Mouse (Mus musculus) CH12.LX (cell line): ENCODE measurements around the gene Slc6a16. TPM values are rescaled to one million over a fixed set of nuclear protein-coding genes. Genes with fewer than 3 reads are reported as not detected.

Source experiments
- DNase-seq: peaks from one replicate; pipeline ENCODE4 v3.0.0-alpha.2; 2013; ENCODE audit errors: extremely low read depth
- H3K27ac ChIP-seq: 2 replicates; pipeline ENCODE4 v1.5.1; 2012; ENCODE audit warnings: low read depth, mild to moderate bottlenecking, control low read depth, moderate library complexity; ENCODE audit not compliant: insufficient read depth
- H3K27me3 ChIP-seq: replicated peaks from 2 replicates; pipeline ENCODE3; 2012; ENCODE audit warnings: inconsistent platforms
- H3K36me3 ChIP-seq, 2 experiments: replicated peaks in 1 of 2; 2 replicates each; pipeline versions ENCODE3 to v1.6.1; 2012; ENCODE audit warnings: inconsistent platforms in 1 of 2, low read length in 1 of 2, mild to moderate bottlenecking in 1 of 2, mixed read lengths in 1 of 2, moderate library complexity in 1 of 2; ENCODE audit not compliant: control insufficient read depth in 1 of 2, insufficient read depth in 1 of 2
- H3K4me1 ChIP-seq, 2 experiments: 2 replicates each; pipeline ENCODE4 v1.6.1; 2012; ENCODE audit warnings: inconsistent platforms in 1 of 2, moderate library complexity in 1 of 2; ENCODE audit not compliant: insufficient read depth in 2 of 2, control insufficient read depth in 1 of 2
- H3K4me2 ChIP-seq: 2 replicates; pipeline ENCODE4 v1.6.1; 2012; ENCODE audit warnings: low read depth, mild to moderate bottlenecking, control low read depth; ENCODE audit not compliant: poor library complexity, insufficient read depth, severe bottlenecking
- H3K4me3 ChIP-seq, 3 experiments: fragments of 150-350 bp in 1 of 3; sonication (generic) in 1 of 3; replicated peaks in 1 of 3; 2 replicates each; pipeline versions ENCODE3 to v1.5.1; 2011 to 2012; ENCODE audit warnings: low read depth in 2 of 3, low read length in 2 of 3, mild to moderate bottlenecking in 2 of 3, moderate library complexity in 2 of 3, control low read depth in 1 of 3, improper control_type of control experiment in 1 of 3, inconsistent platforms in 1 of 3, mixed read lengths in 1 of 3; ENCODE audit not compliant: poor library complexity in 1 of 3
- H3K79me2 ChIP-seq: replicated peaks from 2 replicates; pipeline ENCODE4 v1.6.1; 2012; ENCODE audit warnings: mild to moderate bottlenecking, moderate library complexity; ENCODE audit not compliant: control insufficient read depth, poor library complexity, insufficient read depth, severe bottlenecking; ENCODE audit errors: extremely low read depth
- H3K9ac ChIP-seq: 2 replicates; pipeline ENCODE4 v1.6.1; 2012; ENCODE audit warnings: low read depth, mild to moderate bottlenecking, control low read depth, moderate library complexity; ENCODE audit not compliant: insufficient read depth
- H3K9me3 ChIP-seq: replicated peaks from 2 replicates; pipeline ENCODE3; 2012; ENCODE audit warnings: low read length, inconsistent platforms, mixed read lengths
- BHLHE40 ChIP-seq: IDR thresholded peaks from 2 replicates; pipeline ENCODE4 v1.6.1; 2011; ENCODE audit warnings: mild to moderate bottlenecking, low read depth, low read length, improper control_type of control experiment
- E2F4 ChIP-seq: IDR thresholded peaks from 2 replicates; pipeline ENCODE4 v1.6.1; 2011; ENCODE audit warnings: low read depth, low read length, improper control_type of control experiment; ENCODE audit not compliant: insufficient replicate concordance
- EP300 ChIP-seq: IDR thresholded peaks from 2 replicates; pipeline ENCODE4 v1.6.1; 2011; ENCODE audit warnings: low read length, improper control_type of control experiment
- ETS1 ChIP-seq: conservative IDR thresholded peaks from 2 replicates; pipeline ENCODE4 v1.6.1; 2012; ENCODE audit warnings: low read depth, mild to moderate bottlenecking, inconsistent platforms, low read length, improper control_type of control experiment, moderate library complexity
- GABPA ChIP-seq: IDR thresholded peaks from 2 replicates; pipeline ENCODE4 v1.6.1; 2012; ENCODE audit warnings: low read depth, low read length, improper control_type of control experiment, inconsistent platforms; ENCODE audit not compliant: insufficient replicate concordance
- HCFC1 ChIP-seq: IDR thresholded peaks from 2 replicates; pipeline ENCODE4 v1.6.1; 2012; ENCODE audit warnings: low read depth, mild to moderate bottlenecking, inconsistent platforms, low read length, improper control_type of control experiment
- IRF4 ChIP-seq: IDR thresholded peaks from 2 replicates; pipeline ENCODE4 v1.6.1; 2014; ENCODE audit warnings: low read depth, mild to moderate bottlenecking, inconsistent platforms, low read length, improper control_type of control experiment
- JUND ChIP-seq: conservative IDR thresholded peaks from 2 replicates; pipeline ENCODE4 v1.6.1; 2011; ENCODE audit warnings: low read depth, low read length, improper control_type of control experiment
- MAFK ChIP-seq: IDR thresholded peaks from 2 replicates; pipeline ENCODE4 v1.6.1; 2011; ENCODE audit warnings: low read length, improper control_type of control experiment; ENCODE audit not compliant: insufficient replicate concordance
- MYC ChIP-seq: IDR thresholded peaks from 2 replicates; pipeline ENCODE4 v1.6.1; 2011; ENCODE audit warnings: low read depth, mild to moderate bottlenecking, improper control_type of control experiment, low read length
- POLR2A ChIP-seq: IDR thresholded peaks from 2 replicates; pipeline ENCODE4 v1.6.1; 2011; ENCODE audit warnings: low read depth, mild to moderate bottlenecking, improper control_type of control experiment, low read length
- POLR2AphosphoS2 ChIP-seq: IDR thresholded peaks from 2 replicates; pipeline ENCODE4 v1.6.1; 2011; ENCODE audit warnings: low read depth, low read length, improper control_type of control experiment
- RCOR1 ChIP-seq: conservative IDR thresholded peaks from 2 replicates; pipeline ENCODE4 v1.6.1; 2012; ENCODE audit warnings: low read depth, mild to moderate bottlenecking, inconsistent platforms, low read length, improper control_type of control experiment
- SIN3A ChIP-seq: IDR thresholded peaks from 2 replicates; pipeline ENCODE4 v1.6.1; 2012; ENCODE audit warnings: low read length, improper control_type of control experiment, inconsistent platforms
- ZC3H11A ChIP-seq: IDR thresholded peaks from 2 replicates; pipeline ENCODE4 v1.6.1; 2012; ENCODE audit warnings: low read depth, mild to moderate bottlenecking, inconsistent platforms, low read length, improper control_type of control experiment
- ZKSCAN1 ChIP-seq: IDR thresholded peaks from 2 replicates; pipeline ENCODE4 v1.6.1; 2012; ENCODE audit warnings: low read depth, inconsistent platforms, low read length, improper control_type of control experiment, borderline replicate concordance
- ZMIZ1 ChIP-seq: IDR thresholded peaks from 2 replicates; pipeline ENCODE4 v1.6.1; 2012; ENCODE audit warnings: low read depth, mild to moderate bottlenecking, inconsistent platforms, low read length, improper control_type of control experiment
- ZNF384 ChIP-seq: IDR thresholded peaks from 2 replicates; pipeline ENCODE4 v1.6.1; 2012; ENCODE audit warnings: low read depth, low read length, improper control_type of control experiment, inconsistent platforms
- dilution Hi-C: fragments of 300-500 bp; cut with MboI; formaldehyde crosslinking; loops from 2 replicates; pipeline ENCODE4 v1.14.3; 2020; ENCODE audit warnings: low sequenced_read_pairs; ENCODE audit not compliant: extremely low pct_unique_long_range_greater_than_20kb, extremely low pct_ligation_motif_present
- in situ Hi-C: fragments of 300-500 bp; cut with MboI; formaldehyde crosslinking; loops from 3 replicates; pipeline ENCODE4 v1.14.3; 2019; ENCODE audit warnings: low sequenced_read_pairs, low pct_ligation_motif_present, low pct_unique_long_range_greater_than_20kb, mixed read lengths
- polyA plus RNA-seq: library from polyadenylated mRNA; unstranded; fragments of >175 nt; gene quantifications from 2 replicates; pipeline ENCODE4 v1.2.1, GENCODE M21; 2012; ENCODE audit warnings: low read depth; ENCODE audit not compliant: insufficient read length
- total RNA-seq, 2 experiments: library from RNA; depleted of rRNA; stranded (reverse); fragments of 300-350 nt in 1 of 2; fragments of >200 nt in 1 of 2; gene quantifications; 2 replicates each; pipeline ENCODE4 v1.2.3; 2012 to 2014

The Slc6a16 gene
- total and polyA plus RNA-seq, 3 experiments: 0.08 to 0.37 (median 0.13) TPM

GRCm38 (mm10) chr7:45212356-45212755, 28.5 kb upstream of the Slc6a16 start:
- Histone ChIP-seq H3K4me1 (peaks cover 9 to 33% of the 10 kb centered on the region in 2 experiments; a peak in 3 of 4 replicates), H3K4me2 (peak overlapping the region; percentile 58; the same call in 1 of the 2 replicates), H3K9me3 (peaks cover 8% of the 10 kb centered on the region), H3K36me3 (no peaks in the 10 kb centered on the region), H3K79me2 (no peaks in the 10 kb centered on the region)
- in situ Hi-C loops: no loop called here
- no peak for DNase-seq
- TF ChIP-seq ZNF384 (peak; percentile 6; the same call in 1 of the 2 replicates), MYC (no peak)
- TF ChIP-seq, all 38 proteins: peak for 1
- dilution Hi-C loops: no loop called here
- peaks cover 24% of the 10 kb centered on the region for H3K27me3 ChIP-seq
- H3K9ac ChIP-seq: no peak overlapping the region
- no peak overlapping the region for H3K27ac ChIP-seq
- no peak overlapping the region for H3K4me3 ChIP-seq

- Histone ChIP-seq H3K79me2 (no peaks in the 10 kb centered on the region), H3K4me2 (no peak overlapping the region), H3K4me1 (peaks cover 9 to 34% of the 10 kb centered on the region in 2 experiments; a peak in 3 of 4 replicates), H3K36me3 (no peaks in the 10 kb centered on the region), H3K9me3 (peaks cover under 1% of the 10 kb centered on the region), H3K4me3 (no peak overlapping the region)
- in situ Hi-C loops: no loop called here
- DNase-seq: no peak
- no peak for TF ChIP-seq MAFK
- TF ChIP-seq ZKSCAN1: no peak
- no peak for TF ChIP-seq RCOR1
- TF ChIP-seq POLR2AphosphoS2: no peak
- TF ChIP-seq BHLHE40: no peak
- no peak for TF ChIP-seq E2F4
- TF ChIP-seq ETS1: no peak
- TF ChIP-seq IRF4: no peak
- no peak for TF ChIP-seq ZMIZ1
- no peak for TF ChIP-seq ZC3H11A
- TF ChIP-seq GABPA: no peak
- TF ChIP-seq MYC: no peak
- no peak for TF ChIP-seq POLR2A
- no peak for TF ChIP-seq JUND
- TF ChIP-seq HCFC1: no peak
- no peak for TF ChIP-seq EP300
- TF ChIP-seq SIN3A: no peak
- TF ChIP-seq, all 38 proteins: peak for 0
- Histone ChIP-seq H3K9ac (no peak overlapping the region), H3K27ac (no peak overlapping the region), H3K27me3 (peaks cover 24% of the 10 kb centered on the region)
- dilution Hi-C loops: no loop called here
Observed at GRCm38 (mm10) chr7:45213708-45214107, 27.2 kb upstream of the Slc6a16 start.
